Mouse (Mus musculus): ENCODE results near the gene Cdr2. TPM values are rescaled to one million over a fixed set of nuclear protein-coding genes. Genes with fewer than 3 reads are reported as not detected.
A peak's percentile ranks its signal among the peaks of the same experiment; 100 is the strongest.
"Not testable (repeated sequence)": the region's sequence is repeated elsewhere in the genome, so short reads cannot be mapped to it uniquely, and the experiment has no call there.

Gene Cdr2
- polyA plus RNA-seq, 1 experiment from 2014 or later, result 13.6 TPM

- Histone ChIP-seq H3K4me3 (no peak overlapping the region), H3K27me3 (replicated peaks) (0 out of 2 replicates have a peak, but pooled peaks cover 5% of the 10 kb centered on the region), H3K4me2 (no peak overlapping the region), H3K9ac (no peak overlapping the region), H3K36me3 (no peaks in the 10 kb centered on the region), H3K27ac (replicated peaks) (no peak overlapping the region), H3K9me3 (no peaks in the 10 kb centered on the region), H3K4me1 (no peaks in the 10 kb centered on the region)
- 85% methylated on average over 3 of the region's 3 CpGs for WGBS
- no peak for ATAC-seq (ENCODE audit: extremely low read depth, insufficient number of reproducible peaks, low FRiP score, low TSS enrichment)
These were observed 19.8 kb upstream of the Cdr2 start for GRCm38 (mm10) chr7:121001879-121002278.

DNA sequence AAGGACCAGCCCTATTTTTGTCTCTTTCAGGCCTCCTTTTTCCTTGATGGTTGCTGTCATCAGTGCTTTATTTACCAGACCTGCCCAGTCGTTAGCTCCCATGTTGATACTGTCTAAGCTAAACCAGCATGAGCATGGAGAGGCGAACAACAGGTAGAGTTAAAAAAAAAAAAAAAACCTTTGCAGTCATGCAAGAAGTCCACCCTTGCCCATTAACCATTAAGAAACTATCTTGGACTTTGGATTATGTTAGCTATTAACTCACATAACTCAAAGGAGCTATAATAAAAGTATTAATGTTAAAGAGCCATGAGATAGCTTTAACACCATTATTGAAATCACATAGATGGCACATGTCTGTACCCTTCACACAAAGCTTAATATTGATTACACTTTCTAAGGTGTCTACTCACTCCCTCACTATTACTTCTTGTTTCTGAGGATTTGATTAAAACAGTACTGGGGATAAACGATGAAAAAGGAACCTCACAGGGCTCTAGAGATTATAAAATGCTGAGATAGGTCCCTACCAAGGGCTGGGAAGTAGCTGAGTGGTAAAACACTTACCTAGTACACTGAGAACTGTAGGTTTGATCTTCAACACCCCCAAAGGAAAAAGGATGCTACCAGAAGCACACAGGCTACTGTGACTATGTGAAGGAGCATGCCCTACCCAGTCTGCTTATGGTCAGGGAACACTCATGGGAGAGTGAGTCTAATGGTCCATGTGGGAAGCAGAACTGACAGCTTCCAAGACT lies 18.1 kb upstream of the Cdr2 start:
- Histone ChIP-seq H3K9ac (no peak overlapping the region), H3K36me3 (no peaks in the 10 kb centered on the region), H3K4me3 (no peak overlapping the region), H3K4me2 (no peak overlapping the region), H3K27ac (replicated peaks) (no peak overlapping the region), H3K27me3 (replicated peaks) (no peaks in the 10 kb centered on the region), H3K4me1 (no peaks in the 10 kb centered on the region), H3K9me3 (no peaks in the 10 kb centered on the region)
- ATAC-seq (ENCODE audit: extremely low read depth, insufficient number of reproducible peaks, low FRiP score, low TSS enrichment), result no peak
- WGBS, result 65% methylated on average over 3 of the region's 3 CpGs

GRCm38 (mm10) chr7:120999021-120999530 lies 17.0 kb upstream of the Cdr2 start:
- H3K27ac ChIP-seq (replicated peaks), result no peak overlapping the region
- H3K9me3 ChIP-seq, result no peaks in the 10 kb centered on the region
- no peaks in the 10 kb centered on the region for H3K36me3 ChIP-seq
- WGBS, result 66% methylated on average over 2 of the region's 2 CpGs
- H3K4me1 ChIP-seq, result no peaks in the 10 kb centered on the region
- H3K27me3 ChIP-seq (replicated peaks), result no peaks in the 10 kb centered on the region
- ATAC-seq (ENCODE audit: extremely low read depth, insufficient number of reproducible peaks, low FRiP score, low TSS enrichment), result no peak
- no peak overlapping the region for H3K4me3 ChIP-seq
- H3K4me2 ChIP-seq, result no peak overlapping the region
- no peak overlapping the region for H3K9ac ChIP-seq

- H3K27ac ChIP-seq (replicated peaks), result no peak overlapping the region
- 73% methylated on average over 8 of the region's 8 CpGs for WGBS
These were observed 9.1 kb upstream of the Cdr2 start for GRCm38 (mm10) chr7:120991191-120991590.

DNA sequence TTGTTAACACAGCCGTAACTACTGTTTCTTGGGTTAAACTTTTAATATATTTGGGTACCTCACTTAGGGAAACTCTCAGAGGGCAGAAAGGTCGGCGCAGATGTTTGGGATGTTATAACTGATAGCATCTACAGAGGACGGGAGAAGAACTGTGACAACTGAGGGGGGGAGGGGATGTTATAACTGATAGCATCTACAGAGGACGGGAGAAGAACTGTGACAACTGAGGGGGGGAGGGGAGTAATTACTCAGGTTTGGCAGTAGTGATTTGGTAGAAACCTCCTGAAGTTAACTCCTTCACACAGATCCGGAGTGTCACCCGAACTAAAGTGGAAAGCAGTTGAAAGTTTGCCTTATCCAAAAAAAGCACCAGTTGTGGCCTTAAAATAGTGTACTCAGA lies 856 bp upstream of the Cdr2 start:
- Histone ChIP-seq H3K36me3 (no peaks in the 10 kb centered on the region), H3K27me3 (replicated peaks) (no peaks in the 10 kb centered on the region), H3K9ac (peak overlapping the region; percentile 85), H3K4me1 (peaks cover 30% of the 10 kb centered on the region), H3K4me2 (peak overlapping the region; percentile 76), H3K27ac (replicated peaks) (peak overlapping the region; percentile 79), H3K9me3 (no peaks in the 10 kb centered on the region), H3K4me3 (peak overlapping the region; percentile 92)
- ATAC-seq (ENCODE audit: extremely low read depth, insufficient number of reproducible peaks, low FRiP score, low TSS enrichment), result no peak
- 5% methylated on average over 7 of the region's 7 CpGs for WGBS

More at GRCm38 (mm10) chr7:120991191-120991590, 9.1 kb upstream of the Cdr2 start:
- H3K27me3 ChIP-seq (replicated peaks), result peaks cover 6% of the 10 kb centered on the region; the same call in 1 of the 2 replicates
- H3K36me3 ChIP-seq, result no peaks in the 10 kb centered on the region
- no peak for ATAC-seq (ENCODE audit: extremely low read depth, insufficient number of reproducible peaks, low FRiP score, low TSS enrichment)
- H3K9me3 ChIP-seq, result peaks cover 3% of the 10 kb centered on the region; the same call in 1 of the 2 replicates
- no peak overlapping the region for H3K4me2 ChIP-seq
- no peak overlapping the region for H3K9ac ChIP-seq
- H3K4me3 ChIP-seq, result no peak overlapping the region
- H3K4me1 ChIP-seq, result no peaks in the 10 kb centered on the region

GRCm38 (mm10) chr7:120980931-120981924 lies 884 bp downstream of the Cdr2 start:
- Histone ChIP-seq H3K4me1 (peaks cover 45% of the 10 kb centered on the region), H3K27me3 (replicated peaks) (no peaks in the 10 kb centered on the region), H3K36me3 (no peaks in the 10 kb centered on the region), H3K27ac (replicated peaks) (peak overlapping the region; percentile 84), H3K9me3 (no peaks in the 10 kb centered on the region), H3K9ac (peak overlapping the region; percentile 95), H3K4me3 (peak overlapping the region; percentile 92), H3K4me2 (peak overlapping the region; percentile 76)
- WGBS, result 4% methylated on average over 39 of the region's 39 CpGs
- peak; percentile 53 for ATAC-seq (ENCODE audit: extremely low read depth, insufficient number of reproducible peaks, low FRiP score, low TSS enrichment)

- H3K4me3 ChIP-seq, result peak overlapping the region; percentile 92
- ATAC-seq (ENCODE audit: extremely low read depth, insufficient number of reproducible peaks, low FRiP score, low TSS enrichment), result no peak
- H3K36me3 ChIP-seq, result no peaks in the 10 kb centered on the region
- H3K9me3 ChIP-seq, result no peaks in the 10 kb centered on the region
- H3K9ac ChIP-seq, result peak overlapping the region; percentile 28; the same call in 1 of the 2 replicates
- peak overlapping the region; percentile 76 for H3K4me2 ChIP-seq
- peak overlapping the region; percentile 54; the same call in 1 of the 2 replicates for H3K27ac ChIP-seq (replicated peaks)
- peaks cover 54% of the 10 kb centered on the region for H3K4me1 ChIP-seq
- 47% methylated on average over 4 of the region's 4 CpGs for WGBS
- H3K27me3 ChIP-seq (replicated peaks), result no peaks in the 10 kb centered on the region
These were observed 2.1 kb downstream of the Cdr2 start for GRCm38 (mm10) chr7:120980041-120980440.

DNA sequence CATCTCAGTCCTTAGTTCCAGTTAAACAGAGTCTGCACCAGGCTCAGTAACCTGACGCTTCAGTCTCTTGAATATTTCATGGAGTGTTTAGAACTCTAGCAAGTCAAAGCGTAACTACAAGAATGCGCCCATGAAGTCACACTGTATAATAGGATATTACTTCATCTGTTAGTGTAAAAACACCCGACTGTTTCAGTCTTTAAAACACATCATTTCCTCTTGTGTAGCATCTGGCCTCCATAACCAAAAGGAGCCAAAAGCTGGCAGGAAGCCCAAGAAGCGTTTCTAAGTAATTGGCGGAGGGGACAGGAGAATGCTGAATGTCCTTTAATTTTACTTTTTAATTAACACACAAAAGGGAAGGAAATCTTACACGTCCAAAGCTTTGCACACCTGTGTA lies 5.0 kb downstream of the Cdr2 start:
- peak overlapping the region; percentile 76 for H3K4me2 ChIP-seq
- 52% methylated on average over 7 of the region's 7 CpGs for WGBS
- peak overlapping the region; percentile 92; the same call in 1 of the 2 replicates for H3K4me3 ChIP-seq
- H3K9ac ChIP-seq, result no peak overlapping the region
- no peaks in the 10 kb centered on the region for H3K36me3 ChIP-seq
- ATAC-seq (ENCODE audit: extremely low read depth, insufficient number of reproducible peaks, low FRiP score, low TSS enrichment), result no peak
- H3K27ac ChIP-seq (replicated peaks), result peak overlapping the region; percentile 66
- peaks cover 66% of the 10 kb centered on the region for H3K4me1 ChIP-seq
- H3K27me3 ChIP-seq (replicated peaks), result no peaks in the 10 kb centered on the region
- H3K9me3 ChIP-seq, result no peaks in the 10 kb centered on the region

GRCm38 (mm10) chr7:120974001-120974400 lies 8.1 kb downstream of the Cdr2 start:
- ATAC-seq (ENCODE audit: extremely low read depth, insufficient number of reproducible peaks, low FRiP score, low TSS enrichment), result no peak
- H3K4me2 ChIP-seq, result peak overlapping the region; percentile 36
- H3K9ac ChIP-seq, result no peak overlapping the region
- peak overlapping the region; percentile 28; the same call in 1 of the 2 replicates for H3K27ac ChIP-seq (replicated peaks)
- no peak overlapping the region for H3K4me3 ChIP-seq
- 59% methylated on average over 3 of the region's 3 CpGs for WGBS
- no peaks in the 10 kb centered on the region for H3K27me3 ChIP-seq (replicated peaks)
- H3K9me3 ChIP-seq, result no peaks in the 10 kb centered on the region
- peaks cover 7% of the 10 kb centered on the region for H3K36me3 ChIP-seq
- peaks cover 68% of the 10 kb centered on the region for H3K4me1 ChIP-seq

- 80% methylated on average over 2 of the region's 2 CpGs for WGBS
- not testable (repeated sequence) for H3K4me2 ChIP-seq; H3K9me3 ChIP-seq; H3K27ac ChIP-seq (replicated peaks); H3K9ac ChIP-seq; H3K4me3 ChIP-seq; H3K27me3 ChIP-seq (replicated peaks); ATAC-seq (ENCODE audit: extremely low read depth, insufficient number of reproducible peaks, low FRiP score, low TSS enrichment)
- peaks cover 23% of the 10 kb centered on the region for H3K36me3 ChIP-seq
- peaks cover 60% of the 10 kb centered on the region for H3K4me1 ChIP-seq
These were observed 9.6 kb downstream of the Cdr2 start for GRCm38 (mm10) chr7:120972471-120972870.

GRCm38 (mm10) chr7:120970112-120970511 lies 12.0 kb downstream of the Cdr2 start:
- no peak for ATAC-seq (ENCODE audit: extremely low read depth, insufficient number of reproducible peaks, low FRiP score, low TSS enrichment)
- Histone ChIP-seq H3K4me1 (peaks cover 41% of the 10 kb centered on the region), H3K27ac (replicated peaks) (no peak overlapping the region), H3K36me3 (peaks cover 27% of the 10 kb centered on the region), H3K9ac (0 out of 2 replicates have a peak overlapping the region, but pooled peaks have one; percentile 24), H3K27me3 (replicated peaks) (no peaks in the 10 kb centered on the region), H3K9me3 (no peaks in the 10 kb centered on the region), H3K4me3 (no peak overlapping the region), H3K4me2 (0 out of 2 replicates have a peak overlapping the region, but pooled peaks have one; percentile 9)
- WGBS, result 66% methylated on average over 5 of the region's 5 CpGs
